Mouse (Mus musculus): ENCODE measurements around the gene Orai1.

Orai1 gene

GRCm38 (mm10) chr5:123067395-123067995 lies 52.6 kb downstream of the Orai1 start:
- no peak for DNase-seq (ENCODE audit: low spot score in 2 of 2)

- DNase-seq (ENCODE audit: low spot score in 2 of 2): no peak
Measured at GRCm38 (mm10) chr5:123068115-123068514, 53.2 kb downstream of the Orai1 start, which contains the start of gene Tmem120b. Tmem120b (plus strand) TSS chr5:123068415.

GRCm38 (mm10) chr5:123068714-123069113 lies 53.8 kb downstream of the Orai1 start:
- DNase-seq (ENCODE audit: low spot score in 2 of 2): no peak

GRCm38 (mm10) chr5:123075576-123076418 lies 60.9 kb downstream of the Orai1 start:
- DNase-seq (ENCODE audit: low spot score in 2 of 2): peak; percentile 90 to 93

GRCm38 (mm10) chr5:123076419-123077281 lies 61.8 kb downstream of the Orai1 start:
- DNase-seq (ENCODE audit: low spot score in 2 of 2): peak in 1 of 2 experiments; percentile 28

DNA sequence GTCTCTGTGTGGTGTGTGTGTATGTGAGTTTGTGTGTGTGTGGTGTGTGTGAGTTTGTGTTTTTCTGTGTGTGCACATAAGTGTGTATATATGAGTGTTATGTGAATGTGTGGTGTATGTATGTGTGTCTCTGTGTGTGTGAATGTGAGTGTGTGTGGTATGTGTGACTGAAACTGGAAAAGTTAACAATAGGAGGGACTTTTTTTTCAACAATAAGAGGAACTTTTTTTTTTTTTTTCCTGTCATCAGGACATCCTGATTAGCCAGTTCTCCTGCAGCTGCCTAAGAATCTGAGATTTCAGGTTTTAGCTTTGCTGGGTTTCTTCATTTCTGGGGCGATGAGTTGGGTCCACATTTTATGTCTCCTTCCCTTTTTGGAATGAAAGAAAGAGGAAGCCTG lies 64.7 kb downstream of the Orai1 start:
- DNase-seq (ENCODE audit: low spot score in 2 of 2): no peak

DNA sequence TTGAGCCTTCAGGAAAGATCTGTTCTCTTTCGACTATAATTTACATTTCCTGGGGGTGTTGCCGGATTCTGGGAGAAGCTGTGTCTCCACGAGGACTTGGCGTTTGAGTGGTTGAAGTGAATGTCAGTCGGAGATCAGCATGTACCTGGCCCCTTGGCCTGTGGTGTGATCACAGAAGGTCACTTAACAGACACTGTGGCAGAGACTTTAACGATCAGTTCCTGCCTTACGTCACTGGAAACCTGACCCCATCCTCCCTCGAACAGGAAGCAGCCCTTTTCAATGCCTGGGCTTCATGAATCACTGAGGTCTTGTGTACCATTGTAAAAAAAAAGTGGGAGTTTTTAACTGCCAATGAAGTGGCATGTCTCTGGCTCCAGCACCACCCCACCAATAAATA lies 65.2 kb downstream of the Orai1 start:
- DNase-seq (ENCODE audit: low spot score in 2 of 2): no peak
